Mouse (Mus musculus): ENCODE measurements around the gene Abcc8. TPM values are rescaled to one million over a fixed set of nuclear protein-coding genes. Genes with fewer than 3 reads are reported as not detected.
"Not testable (repeated sequence)": the region's sequence is repeated elsewhere in the genome, so short reads cannot be mapped to it uniquely, and the experiment has no call there.

The Abcc8 gene
- polyA plus RNA-seq, 1 experiment from 2014 or later: 6.3 TPM

- H3K27ac ChIP-seq (replicated peaks): no peak overlapping the region
- H3K9ac ChIP-seq: no peak overlapping the region
- H3K9me3 ChIP-seq: no peaks in the 10 kb centered on the region
- no peak for ATAC-seq (ENCODE audit: low read depth)
- H3K4me3 ChIP-seq: no peak overlapping the region
- no peaks in the 10 kb centered on the region for H3K36me3 ChIP-seq
- H3K4me1 ChIP-seq (replicated peaks): no peaks in the 10 kb centered on the region
- 90% methylated on average over 5 of the region's 5 CpGs for WGBS
- peaks cover 4% of the 10 kb centered on the region; the same call in 1 of the 2 replicates for H3K27me3 ChIP-seq
- H3K4me2 ChIP-seq: no peak overlapping the region
Observed at GRCm38 (mm10) chr7:46195356-46195755, 15.5 kb upstream of the Abcc8 start.

- no peak overlapping the region for H3K4me2 ChIP-seq
- H3K4me1 ChIP-seq (replicated peaks): peaks cover 11% of the 10 kb centered on the region
- no peak for ATAC-seq (ENCODE audit: low read depth)
- H3K27me3 ChIP-seq: peaks cover 39% of the 10 kb centered on the region
- no peak overlapping the region for H3K27ac ChIP-seq (replicated peaks)
- H3K9me3 ChIP-seq: no peaks in the 10 kb centered on the region
- H3K4me3 ChIP-seq: no peak overlapping the region
- H3K36me3 ChIP-seq: no peaks in the 10 kb centered on the region
- H3K9ac ChIP-seq: no peak overlapping the region
Observed at GRCm38 (mm10) chr7:46184232-46184631, 4.4 kb upstream of the Abcc8 start.

- no peak overlapping the region for H3K27ac ChIP-seq (replicated peaks)
- no peak overlapping the region for H3K4me2 ChIP-seq
- H3K9ac ChIP-seq: no peak overlapping the region
- 5% methylated on average over 3 of the region's 3 CpGs for WGBS
- H3K27me3 ChIP-seq: peaks cover 66% of the 10 kb centered on the region
- peak; percentile 54; the same call in 1 of the 2 replicates for ATAC-seq (ENCODE audit: low read depth)
- H3K4me1 ChIP-seq (replicated peaks): peaks cover 15% of the 10 kb centered on the region
- no peaks in the 10 kb centered on the region for H3K9me3 ChIP-seq
- no peaks in the 10 kb centered on the region for H3K36me3 ChIP-seq
- H3K4me3 ChIP-seq: no peak overlapping the region
Observed at GRCm38 (mm10) chr7:46181590-46181989, 1.8 kb upstream of the Abcc8 start.

GRCm38 (mm10) chr7:46168980-46169379 lies 10.9 kb downstream of the Abcc8 start:
- 96% methylated on average over 1 of the region's 1 CpGs for WGBS
- H3K4me1 ChIP-seq (replicated peaks); ATAC-seq (ENCODE audit: low read depth); H3K4me3 ChIP-seq; H3K27me3 ChIP-seq; H3K27ac ChIP-seq (replicated peaks); H3K9me3 ChIP-seq; H3K4me2 ChIP-seq; H3K9ac ChIP-seq; H3K36me3 ChIP-seq: not testable (repeated sequence)

GRCm38 (mm10) chr7:46168402-46168801 lies 11.4 kb downstream of the Abcc8 start:
- Histone ChIP-seq H3K27ac (replicated peaks) (no peak overlapping the region), H3K4me3 (no peak overlapping the region), H3K4me2 (no peak overlapping the region), H3K27me3 (no peaks in the 10 kb centered on the region), H3K36me3 (no peaks in the 10 kb centered on the region), H3K9me3 (no peaks in the 10 kb centered on the region), H3K9ac (no peak overlapping the region), H3K4me1 (replicated peaks) (no peaks in the 10 kb centered on the region)
- ATAC-seq (ENCODE audit: low read depth): no peak
- WGBS: 89% methylated on average over 6 of the region's 6 CpGs

GRCm38 (mm10) chr7:46167901-46168300 lies 11.9 kb downstream of the Abcc8 start:
- no peak for ATAC-seq (ENCODE audit: low read depth)
- H3K9me3 ChIP-seq: no peaks in the 10 kb centered on the region

GRCm38 (mm10) chr7:46165876-46166275 lies 14.0 kb downstream of the Abcc8 start:
- Histone ChIP-seq H3K4me2 (no peak overlapping the region), H3K9ac (no peak overlapping the region), H3K4me1 (replicated peaks) (peaks cover 8% of the 10 kb centered on the region), H3K27ac (replicated peaks) (no peak overlapping the region), H3K9me3 (no peaks in the 10 kb centered on the region), H3K36me3 (no peaks in the 10 kb centered on the region), H3K27me3 (no peaks in the 10 kb centered on the region), H3K4me3 (no peak overlapping the region)
- WGBS: 94% methylated on average over 11 of the region's 11 CpGs
- ATAC-seq (ENCODE audit: low read depth): no peak

More at GRCm38 (mm10) chr7:46167901-46168300, 11.9 kb downstream of the Abcc8 start:
- Histone ChIP-seq H3K4me3 (no peak overlapping the region), H3K4me1 (replicated peaks) (no peaks in the 10 kb centered on the region), H3K27me3 (no peaks in the 10 kb centered on the region), H3K9ac (no peak overlapping the region), H3K27ac (replicated peaks) (no peak overlapping the region), H3K36me3 (no peaks in the 10 kb centered on the region), H3K4me2 (no peak overlapping the region)
- WGBS: 97% methylated on average over 7 of the region's 7 CpGs

GRCm38 (mm10) chr7:46162731-46163130 lies 17.1 kb downstream of the Abcc8 start:
- 73% methylated on average over 5 of the region's 5 CpGs for WGBS
- H3K27ac ChIP-seq (replicated peaks): no peak overlapping the region; the same call in 1 of the 2 replicates
- no peaks in the 10 kb centered on the region for H3K36me3 ChIP-seq
- no peaks in the 10 kb centered on the region for H3K9me3 ChIP-seq
- ATAC-seq (ENCODE audit: low read depth): no peak
- no peak overlapping the region for H3K4me3 ChIP-seq
- no peak overlapping the region for H3K4me2 ChIP-seq
- H3K9ac ChIP-seq: no peak overlapping the region
- H3K4me1 ChIP-seq (replicated peaks): peaks cover 8% of the 10 kb centered on the region
- no peaks in the 10 kb centered on the region for H3K27me3 ChIP-seq

GRCm38 (mm10) chr7:46162132-46162727 lies 17.6 kb downstream of the Abcc8 start:
- H3K36me3 ChIP-seq: no peaks in the 10 kb centered on the region
- H3K9me3 ChIP-seq: no peaks in the 10 kb centered on the region
- 62% methylated on average over 11 of the region's 11 CpGs for WGBS
- H3K27me3 ChIP-seq: no peaks in the 10 kb centered on the region
- H3K4me2 ChIP-seq: no peak overlapping the region
- H3K4me3 ChIP-seq: no peak overlapping the region
- H3K27ac ChIP-seq (replicated peaks): no peak overlapping the region; the same call in 1 of the 2 replicates
- peaks cover 8% of the 10 kb centered on the region for H3K4me1 ChIP-seq (replicated peaks)
- ATAC-seq (ENCODE audit: low read depth): peak; percentile 41; the same call in 1 of the 2 replicates
- H3K9ac ChIP-seq: no peak overlapping the region

GRCm38 (mm10) chr7:46161615-46162014 lies 18.2 kb downstream of the Abcc8 start:
- no peaks in the 10 kb centered on the region for H3K9me3 ChIP-seq
- H3K27me3 ChIP-seq: no peaks in the 10 kb centered on the region
- 8% methylated on average over 3 of the region's 3 CpGs for WGBS
- no peaks in the 10 kb centered on the region for H3K36me3 ChIP-seq
- H3K4me1 ChIP-seq (replicated peaks): peaks cover 8% of the 10 kb centered on the region
- no peak overlapping the region for H3K9ac ChIP-seq
- no peak overlapping the region for H3K4me3 ChIP-seq
- no peak overlapping the region for H3K27ac ChIP-seq (replicated peaks)
- H3K4me2 ChIP-seq: no peak overlapping the region
- no peak for ATAC-seq (ENCODE audit: low read depth)

GRCm38 (mm10) chr7:46157746-46158145 lies 22.1 kb downstream of the Abcc8 start:
- Histone ChIP-seq H3K9me3 (no peaks in the 10 kb centered on the region), H3K4me1 (replicated peaks) (peaks cover 38% of the 10 kb centered on the region), H3K36me3 (no peaks in the 10 kb centered on the region), H3K27me3 (no peaks in the 10 kb centered on the region), H3K4me3 (no peak overlapping the region), H3K9ac (no peak overlapping the region), H3K4me2 (no peak overlapping the region), H3K27ac (replicated peaks) (no peak overlapping the region)
- no peak for ATAC-seq (ENCODE audit: low read depth)
- WGBS: 75% methylated on average over 7 of the region's 7 CpGs

- no peaks in the 10 kb centered on the region for H3K27me3 ChIP-seq
- 0 out of 2 replicates have a peak overlapping the region, but pooled peaks have one; percentile 43 for H3K27ac ChIP-seq (replicated peaks)
- peak; percentile 27; the same call in 1 of the 2 replicates for ATAC-seq (ENCODE audit: low read depth)
- H3K36me3 ChIP-seq: no peaks in the 10 kb centered on the region
- no peaks in the 10 kb centered on the region for H3K9me3 ChIP-seq
- H3K9ac ChIP-seq: no peak overlapping the region
- WGBS: 20% methylated on average over 18 of the region's 18 CpGs
- no peak overlapping the region for H3K4me2 ChIP-seq
- peaks cover 34% of the 10 kb centered on the region for H3K4me1 ChIP-seq (replicated peaks)
- no peak overlapping the region for H3K4me3 ChIP-seq
Observed at GRCm38 (mm10) chr7:46154498-46155488, 25.0 kb downstream of the Abcc8 start.

All from neural tube, embryonic 13.5 days (tissue).